Mouse (Mus musculus) adrenal gland (tissue): ENCODE data around the gene Olfr984.

Source experiments
- intact Hi-C: fragments of 180-260 bp; cut with DNase I; formaldehyde crosslinking; loops from one replicate; pipeline ENCODE4 v1.15.1; 2025
- long read RNA-seq, 2 experiments: library from polyadenylated mRNA; unstranded; transcript quantifications; one replicate each; pipeline ENCODE4 v2.0.0; 2020; ENCODE audit warnings: borderline replicate concordance in 1 of 2; ENCODE audit not compliant: insufficient replicate concordance in 1 of 2

Gene Olfr984
- long read RNA-seq, experiment 1 = 0 reads
- long read RNA-seq, experiment 2 = 0 reads

DNA sequence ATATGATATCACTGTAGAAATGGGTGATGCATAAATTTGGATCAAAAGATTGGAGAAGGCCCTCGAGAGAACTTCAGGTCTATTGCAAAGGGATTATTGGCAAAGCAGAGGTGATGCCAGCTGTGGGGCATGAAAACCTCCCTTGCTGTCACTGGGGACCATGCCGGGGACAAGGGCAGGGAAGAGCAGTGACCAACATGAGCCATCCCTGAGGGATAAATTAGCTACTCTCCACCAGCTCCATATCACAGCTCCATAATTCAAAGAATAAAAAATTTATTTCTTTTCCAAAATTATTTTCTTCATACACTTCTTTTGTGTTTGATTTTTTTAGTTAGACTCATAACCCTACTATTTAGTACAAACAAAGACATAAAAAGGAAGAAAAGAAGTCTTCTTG lies at the start of gene Olfr984:
TSS of gene Olfr984 (minus strand) at position 101 of the 400 bp plus-strand sequence.
- intact Hi-C loops = no loop called here

DNA sequence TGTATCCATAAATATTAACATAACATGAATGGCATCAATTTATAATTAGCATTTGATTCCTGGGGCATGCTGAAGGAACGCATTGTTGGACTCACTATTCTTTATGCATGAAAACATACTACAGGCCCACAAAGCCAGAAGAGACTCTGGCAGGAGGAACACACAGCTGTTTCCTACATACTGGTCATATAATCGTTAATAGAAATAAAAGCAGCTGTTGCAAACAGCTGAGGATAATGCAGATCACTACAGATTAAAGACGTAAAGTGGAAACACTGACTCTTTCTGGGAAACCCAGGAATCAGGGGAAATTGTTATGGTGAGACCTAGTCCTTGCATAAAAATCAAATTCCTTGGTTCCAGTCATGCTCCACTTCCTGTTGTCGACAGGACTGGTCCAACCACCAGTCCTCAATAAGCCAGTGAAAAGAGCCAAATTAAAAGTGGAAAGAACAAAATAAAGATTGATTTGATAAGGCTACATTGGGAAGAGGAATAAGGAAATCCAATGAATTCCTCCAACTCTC lies 41.2 kb upstream of the Olfr984 start:
- intact Hi-C loops = no loop called here

DNA sequence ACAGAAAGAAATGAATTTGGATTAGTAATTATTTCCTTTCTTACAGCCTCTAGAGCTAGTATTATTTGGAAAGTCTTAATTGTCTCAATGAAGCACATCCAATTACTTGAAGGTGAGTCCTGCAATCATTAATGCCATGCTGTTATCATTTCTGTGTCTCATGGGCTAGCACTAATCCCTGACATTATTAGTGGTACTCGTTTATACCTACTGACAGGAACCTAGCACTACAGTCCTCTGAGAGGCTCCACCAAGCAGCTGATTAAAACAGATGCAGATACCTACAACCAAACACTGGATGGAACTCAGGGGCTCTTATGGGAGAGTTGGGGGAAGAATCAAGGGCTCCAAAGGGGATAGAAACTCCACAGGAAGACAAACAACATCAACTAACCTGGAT lies 27.5 kb upstream of the Olfr984 start:
- intact Hi-C loops = no loop called here

DNA sequence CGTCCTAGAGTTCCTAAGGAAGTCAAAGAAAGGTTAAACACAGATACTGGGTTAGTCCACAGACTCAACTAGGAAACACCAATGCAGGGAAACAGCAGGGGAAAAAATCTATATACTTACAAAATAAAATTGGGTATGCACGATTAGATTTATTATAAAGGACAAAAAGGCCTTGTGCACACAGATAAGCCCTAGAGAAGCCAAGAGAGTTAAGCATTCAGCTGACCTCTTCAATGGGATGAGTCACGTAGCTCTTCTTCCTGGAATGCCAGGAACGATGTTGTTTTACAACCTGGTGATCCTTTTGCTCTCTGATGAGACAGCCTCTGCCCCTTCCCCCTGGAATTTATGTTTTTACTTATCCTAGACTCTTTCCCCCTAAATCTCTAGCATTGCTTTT lies 25.5 kb upstream of the Olfr984 start:
- intact Hi-C loops = no loop called here

DNA sequence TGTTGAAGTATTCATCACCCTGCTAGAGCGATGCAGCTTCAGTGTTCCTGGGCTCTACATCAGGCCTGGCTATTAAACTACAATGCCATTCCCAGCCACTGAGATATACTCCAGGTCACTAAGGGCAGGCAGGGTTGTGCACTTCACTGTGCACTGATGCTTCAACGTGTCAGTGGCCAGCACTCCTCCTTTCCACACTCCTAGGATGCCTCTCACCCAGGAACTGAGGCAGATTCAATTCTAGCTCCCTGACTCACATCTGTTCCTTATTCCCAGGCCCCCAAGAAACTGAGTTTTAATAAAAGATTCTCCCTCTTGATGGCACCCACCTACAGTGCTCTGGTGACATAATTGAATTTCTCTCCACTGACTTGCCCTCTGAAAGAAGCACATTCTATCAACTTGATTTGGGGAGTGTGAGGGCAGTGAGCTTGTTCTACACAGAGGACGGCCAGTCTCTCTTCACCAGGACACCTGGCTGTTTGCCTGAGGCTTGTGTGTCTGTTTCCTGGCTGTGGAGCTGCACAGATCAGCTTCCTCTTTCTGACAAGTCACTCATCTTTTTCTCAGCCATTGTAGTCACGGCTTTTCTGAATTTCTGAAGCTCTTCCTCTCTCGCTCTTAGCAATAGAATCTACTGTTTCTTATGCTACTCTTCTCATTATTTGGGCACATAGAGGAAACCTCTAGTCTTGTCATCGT lies 23.1 kb upstream of the Olfr984 start:
- intact Hi-C loops = no loop called here

DNA sequence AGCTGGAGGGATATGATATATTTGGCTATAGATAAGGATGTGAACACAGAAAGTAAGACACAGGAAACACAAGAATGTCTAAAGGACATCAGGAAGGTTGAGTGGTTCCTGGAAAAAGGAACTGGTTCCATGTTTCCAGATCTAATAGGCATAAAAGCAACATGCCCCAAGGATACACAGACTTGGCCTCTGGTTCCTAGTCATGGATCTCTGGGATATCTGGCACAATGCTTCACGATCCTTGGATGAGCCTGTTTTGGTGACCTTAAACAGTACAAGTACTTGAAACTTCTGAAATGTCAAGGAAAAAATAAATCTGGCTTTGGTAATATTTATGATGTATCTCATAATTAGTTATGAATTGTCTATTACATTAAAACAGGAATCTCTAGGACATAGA lies 16.6 kb upstream of the Olfr984 start:
- intact Hi-C loops = no loop called here

DNA sequence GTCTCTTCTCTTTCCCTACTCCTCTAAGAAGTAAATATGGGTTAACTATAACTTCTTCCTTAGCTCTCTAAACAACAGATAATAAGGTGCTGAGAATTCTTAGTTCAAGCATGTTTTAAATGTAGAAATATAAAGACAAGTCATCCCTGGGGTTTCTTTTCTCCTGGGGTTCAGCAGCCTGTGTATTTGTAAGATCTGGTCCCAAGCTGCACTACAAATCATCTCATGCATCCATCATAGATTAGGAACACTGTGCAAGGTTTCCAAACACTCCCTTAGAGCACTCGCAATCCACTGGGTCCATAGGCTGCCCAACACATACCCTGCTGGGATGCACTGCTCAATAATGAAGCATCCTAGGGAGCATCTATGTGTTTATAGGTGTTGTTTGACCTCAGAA lies 16.1 kb upstream of the Olfr984 start, which contains the start of gene Olfr985:
TSS of gene Olfr985 (minus strand) at position 101 of the 400 bp plus-strand sequence.
- intact Hi-C loops = no loop called here

DNA sequence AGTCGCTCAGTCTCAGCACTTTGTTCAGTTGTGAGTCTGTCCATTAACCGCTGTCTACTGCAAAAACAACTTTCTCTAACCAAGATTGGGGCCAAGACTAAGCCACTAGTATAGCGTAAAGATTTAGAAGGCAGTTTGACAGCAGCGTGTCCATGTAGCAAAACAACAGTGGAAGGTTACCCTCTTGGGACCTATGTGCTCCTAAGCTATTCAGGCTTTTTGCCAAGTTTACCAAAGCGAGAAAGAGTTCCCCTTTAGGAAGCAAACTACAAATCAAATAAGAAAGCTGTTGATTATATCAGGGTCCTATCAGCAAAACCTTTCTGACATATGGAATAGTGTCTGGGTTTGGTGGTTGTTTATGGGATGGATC lies 3.3 kb upstream of the Olfr984 start:
- intact Hi-C loops = no loop called here

DNA sequence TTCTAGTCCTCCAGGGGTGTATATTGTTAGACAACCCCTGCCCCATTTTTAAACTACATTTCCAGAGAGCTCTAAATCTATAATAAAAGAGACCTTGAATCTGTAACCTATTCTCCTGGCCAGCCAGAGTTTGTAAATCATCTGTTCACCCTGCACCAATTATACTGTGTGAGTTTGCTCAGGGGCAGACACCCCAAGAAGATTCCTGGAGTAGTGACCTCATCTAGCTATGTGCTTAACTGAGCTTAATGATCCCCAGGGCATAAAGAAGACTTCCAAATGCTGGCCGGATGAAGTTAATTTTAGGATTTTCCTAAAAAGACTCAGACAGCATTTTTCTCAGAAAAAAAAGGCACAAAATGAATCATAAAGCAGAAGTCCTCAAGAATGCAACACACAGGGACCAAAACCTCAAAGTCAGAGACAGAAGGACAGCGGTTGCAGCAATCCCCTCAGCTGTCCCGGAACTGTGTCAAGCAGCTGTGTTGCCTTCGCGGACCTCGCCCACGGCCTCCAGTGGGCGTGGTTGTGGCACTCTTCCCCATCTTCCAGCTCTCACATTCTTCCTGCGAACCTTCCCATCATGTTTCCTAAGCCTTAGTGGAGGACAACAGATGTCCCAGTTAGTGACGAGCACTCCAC lies 2.8 kb upstream of the Olfr984 start:
- intact Hi-C loops = no loop called here

DNA sequence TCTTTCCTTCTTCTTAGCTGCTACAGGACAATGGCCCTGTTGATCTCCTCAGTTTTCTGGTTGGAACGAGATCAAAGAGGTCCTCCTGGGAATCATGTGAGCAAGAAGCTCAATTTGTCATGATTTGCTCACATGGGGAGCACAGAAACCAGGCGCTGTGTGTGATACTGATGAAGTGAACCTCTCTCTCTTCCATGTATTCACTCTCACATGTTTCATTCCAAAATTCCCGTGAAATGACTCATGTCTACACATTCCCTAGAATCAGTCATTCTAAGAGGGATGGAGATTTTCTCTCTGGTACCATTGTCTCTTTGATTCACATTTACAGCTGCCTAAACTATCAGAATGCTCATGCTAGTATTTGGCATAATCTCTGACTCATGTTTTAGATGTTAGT lies 19.2 kb downstream of the Olfr984 start:
- intact Hi-C loops = no loop called here

DNA sequence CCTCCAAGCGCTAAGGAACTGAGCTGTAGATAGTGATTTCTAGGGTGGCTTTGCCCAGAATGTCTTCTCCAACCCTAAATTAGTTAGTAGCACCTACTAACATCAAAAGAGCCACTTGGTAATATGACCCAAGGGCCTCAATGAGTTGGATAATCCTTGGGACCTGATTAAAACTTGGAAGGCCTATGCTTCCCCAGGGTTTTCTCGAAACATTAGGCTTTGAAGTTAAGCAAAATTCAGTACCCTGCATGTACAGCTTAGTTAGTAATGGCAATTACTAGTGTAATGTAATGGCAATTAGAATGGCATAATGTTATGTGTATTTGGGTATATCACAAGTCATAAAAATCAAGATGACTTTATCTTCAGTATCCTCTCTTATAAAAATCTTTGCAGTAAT lies 20.5 kb downstream of the Olfr984 start, which contains the start of gene Olfr983:
TSS of gene Olfr983 (minus strand) at position 101 of the 400 bp plus-strand sequence.
- intact Hi-C loops = no loop called here

DNA sequence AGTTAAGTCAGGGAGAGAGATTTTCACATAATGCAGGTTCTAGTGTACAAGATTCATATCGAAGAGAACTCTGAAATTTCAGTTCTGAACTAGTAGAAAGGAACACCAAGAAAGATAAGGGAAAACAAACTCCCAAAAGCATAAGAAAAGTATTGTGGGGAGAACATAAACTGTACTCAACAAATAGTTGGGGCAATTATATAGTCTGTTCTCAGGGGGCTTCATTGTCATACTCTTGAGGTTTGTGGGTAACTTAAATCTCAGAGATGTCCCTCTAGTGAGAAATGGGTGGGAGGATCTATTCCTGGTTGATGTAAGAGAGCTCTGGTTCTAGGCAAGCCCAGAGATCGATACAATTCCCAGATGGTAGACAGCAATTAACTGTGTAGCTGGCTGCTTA lies 40.5 kb downstream of the Olfr984 start, which contains the start of gene Olfr982:
TSS of gene Olfr982 (plus strand) at position 301 of the 400 bp plus-strand sequence.
- intact Hi-C loops = no loop called here

DNA sequence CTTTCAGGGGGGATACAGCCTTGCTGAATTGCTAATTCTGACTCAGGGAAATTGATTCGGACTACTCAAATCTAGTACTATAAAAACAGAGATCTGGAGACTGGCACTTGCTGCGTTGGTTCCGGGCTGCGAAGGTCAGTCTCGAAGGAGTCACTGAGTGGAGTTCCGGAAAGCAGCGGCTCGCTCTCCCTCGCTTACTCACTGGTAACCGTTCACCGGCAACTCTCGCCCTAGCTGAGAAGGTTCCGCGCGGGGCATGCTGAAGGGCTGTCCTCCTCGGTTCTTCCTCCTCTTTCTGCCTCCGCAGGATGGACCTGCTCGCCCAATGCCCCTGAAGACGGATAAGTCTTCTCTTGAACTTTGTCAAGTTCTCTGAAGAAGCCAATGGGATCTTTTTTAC lies 63.9 kb downstream of the Olfr984 start:
- intact Hi-C loops = no loop called here
